Mouse (Mus musculus) lung, adult 2 months (tissue): Measurements from ENCODE around the gene Krtap19-5.

Experiments used
- CTCF ChIP-seq: fragments of 200-500 bp; IDR thresholded peaks from 2 replicates; pipeline ENCODE4 v1.5.1; 2011; ENCODE audit warnings: mild to moderate bottlenecking, low read length, control low read depth; ENCODE audit not compliant: insufficient read depth
- POLR2A ChIP-seq: fragments of 200-500 bp; IDR thresholded peaks from 2 replicates; pipeline ENCODE4 v1.6.1; 2011; ENCODE audit warnings: low read depth, mild to moderate bottlenecking, control low read depth, low read length, borderline replicate concordance; ENCODE audit errors: extremely low read depth

DNA sequence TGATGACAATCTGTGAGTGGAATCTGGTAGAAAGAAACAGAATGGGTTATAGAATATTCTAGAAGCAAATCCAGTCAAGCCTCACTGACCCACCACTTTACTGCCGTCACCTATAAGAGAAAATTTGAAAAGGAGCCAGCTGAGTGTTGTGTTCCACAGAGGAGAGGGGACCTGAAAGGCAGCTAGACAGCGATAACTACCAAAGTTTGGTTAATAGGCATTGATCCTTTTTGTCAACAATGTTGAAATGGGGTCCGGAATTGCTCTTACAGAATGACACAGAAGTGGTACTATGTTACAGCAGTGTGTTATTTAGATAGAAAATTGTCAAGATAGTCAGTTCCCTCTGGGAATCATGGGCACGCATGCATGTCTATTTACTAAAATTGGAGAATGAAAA, 47.7 kb downstream of the Krtap19-5 start:
- TF ChIP-seq POLR2A (no peak), CTCF (no peak)
